Mouse (Mus musculus) left cerebral cortex, postnatal 10 days (tissue): Measurements from ENCODE around the gene Bri3. TPM values are rescaled to one million over a fixed set of nuclear protein-coding genes. Genes with fewer than 3 reads are reported as not detected.
"Not testable (repeated sequence)": the region's sequence is repeated elsewhere in the genome, so short reads cannot be mapped to it uniquely, and the experiment has no call there.

Experiments
- DNase-seq, 2 experiments: peaks; one replicate each; pipeline ENCODE4 v3.0.0; 2021 to 2022; ENCODE audit warnings: low spot score in 2 of 2, mixed read lengths in 1 of 2; ENCODE audit errors: extremely low spot score in 1 of 2
- intact Hi-C: fragments of 180-260 bp; cut with DNase I; formaldehyde crosslinking; loops from one replicate; pipeline ENCODE4 v1.15.1; 2025
- total RNA-seq, 2 experiments: library from RNA; stranded (reverse); gene quantifications; 2 replicates each; pipeline ENCODE4 v1.2.3; 2021

Gene Bri3
- total RNA-seq, 2 experiments from 2014 or later, result 58.7 to 60.6 TPM

- no peak for DNase-seq
- intact Hi-C loops, result no loop called here
Measured at GRCm38 (mm10) chr5:144322717-144323116, 78.5 kb downstream of the Bri3 start.

GRCm38 (mm10) chr5:144334010-144334409 lies 89.8 kb downstream of the Bri3 start:
- DNase-seq, result no peak
- intact Hi-C loops, result no loop called here

- intact Hi-C loops, result not testable (repeated sequence)
Measured at GRCm38 (mm10) chr5:144335357-144335756, 91.1 kb downstream of the Bri3 start.

GRCm38 (mm10) chr5:144338787-144339186 lies 94.5 kb downstream of the Bri3 start:
- DNase-seq, result no peak
- intact Hi-C loops, result no loop called here

More at GRCm38 (mm10) chr5:144335357-144335756, 91.1 kb downstream of the Bri3 start:
- DNase-seq, result not testable (repeated sequence)

GRCm38 (mm10) chr5:144341085-144341484 lies 96.8 kb downstream of the Bri3 start:
- DNase-seq, result no peak
- intact Hi-C loops, result no loop called here

GRCm38 (mm10) chr5:144344592-144344991 lies 100.4 kb downstream of the Bri3 start:
- DNase-seq, result no peak
- intact Hi-C loops, result no loop called here

- intact Hi-C loops, result no loop called here
Measured at GRCm38 (mm10) chr5:144351185-144351584, 106.9 kb downstream of the Bri3 start.

GRCm38 (mm10) chr5:144352250-144353047 lies 108.2 kb downstream of the Bri3 start:
- no peak for DNase-seq
- intact Hi-C loops, result no loop called here

More at GRCm38 (mm10) chr5:144351185-144351584, 106.9 kb downstream of the Bri3 start:
- no peak for DNase-seq

GRCm38 (mm10) chr5:144356776-144357455 lies 112.7 kb downstream of the Bri3 start:
- DNase-seq, result no peak
- intact Hi-C loops, result no loop called here

- no peak for DNase-seq
- intact Hi-C loops, result no loop called here
Measured at GRCm38 (mm10) chr5:144357551-144357880, 113.3 kb downstream of the Bri3 start.

GRCm38 (mm10) chr5:144357881-144358591 lies 113.8 kb downstream of the Bri3 start, which contains the start of gene Baiap2l1:
Baiap2l1 (minus strand) TSS chr5:144358112.
- peak; percentile 19 to 86 for DNase-seq
- intact Hi-C loops, result no loop called here

GRCm38 (mm10) chr5:144358592-144358917 lies 114.3 kb downstream of the Bri3 start:
- intact Hi-C loops, result no loop called here

GRCm38 (mm10) chr5:144359886-144360285 lies 115.6 kb downstream of the Bri3 start:
- intact Hi-C loops, result no loop called here
- no peak for DNase-seq

More at GRCm38 (mm10) chr5:144358592-144358917, 114.3 kb downstream of the Bri3 start:
- no peak for DNase-seq

GRCm38 (mm10) chr5:144360346-144360745 lies 116.1 kb downstream of the Bri3 start:
- DNase-seq, result no peak
- intact Hi-C loops, result no loop called here

- no peak for DNase-seq
- intact Hi-C loops, result no loop called here
Measured at GRCm38 (mm10) chr5:144364680-144365357, 120.6 kb downstream of the Bri3 start.

- DNase-seq, intact Hi-C loops: not testable (repeated sequence)
Measured at GRCm38 (mm10) chr5:144366551-144366950, 122.3 kb downstream of the Bri3 start.

GRCm38 (mm10) chr5:144368661-144369205 lies 124.5 kb downstream of the Bri3 start:
- no peak for DNase-seq
- intact Hi-C loops, result no loop called here

- intact Hi-C loops, result loop anchor here (10.0 kb wide), 1 partner anchor 116 kb away; no protein-coding TSS in a partner anchor
- DNase-seq, result no peak
Measured at GRCm38 (mm10) chr5:144370986-144371385, 126.7 kb downstream of the Bri3 start.

- intact Hi-C loops, result loop anchor here (10.0 kb wide), 1 partner anchor 117 kb away; no protein-coding TSS in a partner anchor
- DNase-seq, result no peak
Measured at GRCm38 (mm10) chr5:144372177-144372576, 127.9 kb downstream of the Bri3 start.
